30 mouse cellular contexts compared by ENCODE assay signal in the genomic region with DNA sequence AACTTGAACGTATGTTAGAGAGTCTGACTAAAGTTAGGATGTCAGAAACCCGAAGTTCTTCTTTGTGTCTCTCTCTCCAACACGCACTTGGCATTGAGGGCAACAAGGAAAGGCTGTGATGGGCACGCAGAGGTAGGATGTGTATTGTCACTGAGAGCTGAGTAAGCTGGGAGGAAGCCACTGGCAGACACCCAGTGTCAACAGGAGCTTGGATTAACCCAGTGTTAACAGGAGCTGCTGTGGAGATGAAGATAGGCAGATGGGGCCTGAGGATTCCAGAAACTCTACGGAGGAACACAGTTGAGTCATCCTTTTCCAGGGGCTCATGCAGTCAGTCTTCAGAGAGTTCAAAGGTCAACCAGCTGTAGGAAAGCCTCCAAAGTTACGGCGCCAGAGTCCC.
DNase-seq lines count a peak whose midpoint lies in the region; ATAC-seq lines count a peak whose summit lies in the region.
"Had no signal": no experiment of that assay in that cellular context is flagged by ENCODE, and none has a peak within 500 bp of the region (broad histone marks: within the 10 kb centered on the region; RNA-seq: fewer than 3 reads in every experiment).

No protein-coding gene starts in this region.

- no peaks in the 10 kb centered on the region for H3K27me3 ChIP-seq in heart, embryonic 14.5 days (ENCODE audit: control insufficient read depth, insufficient read depth, low read length)
- no peaks in the 10 kb centered on the region for H3K27me3 ChIP-seq in heart, embryonic 11.5 days (ENCODE audit: control insufficient read depth, insufficient read depth, low read length)
- H3K27me3 ChIP-seq in forebrain, embryonic 14.5 days (replicated peaks; ENCODE audit: control insufficient read depth, insufficient read depth, low read length) = no peaks in the 10 kb centered on the region
- H3K27me3 ChIP-seq: embryonic facial prominence, embryonic 12.5 days; neural tube, embryonic 13.5 days had no signal

- no peaks in the 10 kb centered on the region for H3K36me3 ChIP-seq in heart, embryonic 14.5 days (ENCODE audit: control insufficient read depth, insufficient read depth, low read length)
- no peaks in the 10 kb centered on the region for H3K36me3 ChIP-seq in heart, embryonic 11.5 days (ENCODE audit: control insufficient read depth, insufficient read depth, low read length)
- H3K36me3 ChIP-seq in forebrain, embryonic 14.5 days (ENCODE audit: control insufficient read depth, insufficient read depth, low read length) = no peaks in the 10 kb centered on the region
- H3K36me3 ChIP-seq: embryonic facial prominence, embryonic 12.5 days; midbrain, embryonic 13.5 days; neural tube, embryonic 13.5 days had no signal

- H3K9me3 ChIP-seq in heart, embryonic 14.5 days (ENCODE audit: control insufficient read depth, low read length) = no peaks in the 10 kb centered on the region
- H3K9me3 ChIP-seq in heart, embryonic 11.5 days (replicated peaks; ENCODE audit: control insufficient read depth, low read length) = no peaks in the 10 kb centered on the region
- no peaks in the 10 kb centered on the region for H3K9me3 ChIP-seq in forebrain, embryonic 14.5 days (replicated peaks; ENCODE audit: control insufficient read depth, low read length)
- H3K9me3 ChIP-seq: embryonic facial prominence, embryonic 12.5 days; midbrain, embryonic 13.5 days; neural tube, embryonic 13.5 days had no signal

- peak; percentile 17 to 32 for DNase-seq in cerebellum, postnatal 10 days
- no peak for DNase-seq in cerebellum, adult 9-11 months
- peak; percentile 15 for DNase-seq in kidney, postnatal 10 days
- DNase-seq in kidney, postnatal 4 days = no peak
- DNase-seq in forebrain, embryonic 14.5 days (ENCODE audit: low spot score) = no peak
- DNase-seq in left cerebral cortex, postnatal 14 days (ENCODE audit: low spot score in 2 of 2) = no peak
- DNase-seq: adrenal gland, postnatal 25 days; cerebellum, adult 18-20 months; cerebellum, postnatal 36 days; forebrain, postnatal 0 days; gastrocnemius, postnatal 10 days; kidney, adult 9 months; kidney, postnatal 36 days; liver; lung, adult 2 months; lung, postnatal 10 days; right cerebral cortex, postnatal 4 days; thymus, adult 18-20 months; thymus, postnatal 36 days had no signal

- ATAC-seq in heart, embryonic 14.5 days (ENCODE audit: insufficient number of reproducible peaks, insufficient read depth, low FRiP score, low read depth) = peak; percentile 50; the same call in 1 of the 2 replicates
- no peak for ATAC-seq in heart, embryonic 11.5 days (replicated peaks; ENCODE audit: insufficient number of reproducible peaks, low FRiP score, low TSS enrichment)
- no peak for ATAC-seq in forebrain, embryonic 14.5 days
- ATAC-seq: CD4-positive, CD25-positive, alpha-beta regulatory T cell, adult 4 months; forebrain, postnatal 0 days; intestine, postnatal 0 days; midbrain, embryonic 13.5 days had no signal

- intact Hi-C loops in left cerebral cortex, postnatal 14 days (cut with DNase I) = no loop called here

- H3K4me1 ChIP-seq in heart, embryonic 14.5 days (ENCODE audit: control insufficient read depth in 2 of 2, insufficient read depth in 2 of 2, low read length in 2 of 2) = peaks cover 0 to 4% of the 10 kb centered on the region in 2 experiments; a peak in 1 of 4 replicates
- no peaks in the 10 kb centered on the region for H3K4me1 ChIP-seq in heart, embryonic 11.5 days (ENCODE audit: control insufficient read depth, insufficient read depth, low read length)
- H3K4me1 ChIP-seq in forebrain, embryonic 14.5 days (ENCODE audit: control insufficient read depth, insufficient read depth, low read length) = no peaks in the 10 kb centered on the region
- H3K4me1 ChIP-seq: embryonic facial prominence, embryonic 12.5 days had no signal

- H3K9ac ChIP-seq in heart, embryonic 14.5 days (ENCODE audit: low read length) = no peak overlapping the region
- H3K9ac ChIP-seq in heart, embryonic 11.5 days (ENCODE audit: low read depth, low read length) = no peak overlapping the region
- no peak overlapping the region for H3K9ac ChIP-seq in forebrain, embryonic 14.5 days (ENCODE audit: low read length)
- H3K9ac ChIP-seq: embryonic facial prominence, embryonic 12.5 days; forebrain, postnatal 0 days; hindbrain, embryonic 14.5 days; liver, embryonic 14.5 days; midbrain, embryonic 13.5 days; neural tube, embryonic 13.5 days had no signal

- H3K27ac ChIP-seq in heart, embryonic 14.5 days (replicated peaks in 1 of 2; ENCODE audit: control insufficient read depth in 1 of 2, insufficient read depth in 1 of 2, low read depth in 2 of 2, low read length in 2 of 2) = no peak overlapping the region
- H3K27ac ChIP-seq in heart, embryonic 11.5 days (ENCODE audit: low read depth, low read length) = no peak overlapping the region
- no peak overlapping the region for H3K27ac ChIP-seq in forebrain, embryonic 14.5 days (ENCODE audit: low read depth, low read length)
- H3K27ac ChIP-seq: embryonic facial prominence, embryonic 12.5 days; hindbrain, embryonic 14.5 days; liver, embryonic 14.5 days; macrophage; midbrain, embryonic 13.5 days; neural tube, embryonic 13.5 days; stomach, postnatal 0 days had no signal

- WGBS in heart, embryonic 14.5 days = 58% methylated on average over 7 of the region's 7 CpGs
- WGBS in heart, embryonic 11.5 days (ENCODE audit: insufficient replicate concordance) = 59% methylated on average over 7 of the region's 7 CpGs
- WGBS in forebrain, embryonic 14.5 days = 88% methylated on average over 7 of the region's 7 CpGs

- H3K4me2 ChIP-seq in heart, embryonic 14.5 days (ENCODE audit: low read length) = no peak overlapping the region
- H3K4me2 ChIP-seq in heart, embryonic 11.5 days = no peak overlapping the region
- no peak overlapping the region for H3K4me2 ChIP-seq in forebrain, embryonic 14.5 days (ENCODE audit: low read length)
- H3K4me2 ChIP-seq: embryonic facial prominence, embryonic 12.5 days; hindbrain, embryonic 14.5 days; midbrain, embryonic 13.5 days; neural tube, embryonic 13.5 days had no signal

- no peak overlapping the region for H3K4me3 ChIP-seq in heart, embryonic 14.5 days (ENCODE audit: control insufficient read depth in 1 of 2, insufficient read depth in 1 of 2, low read depth in 1 of 2, low read length in 2 of 2)
- H3K4me3 ChIP-seq in heart, embryonic 11.5 days (ENCODE audit: low read depth, low read length) = no peak overlapping the region
- H3K4me3 ChIP-seq in forebrain, embryonic 14.5 days (ENCODE audit: low read depth, low read length) = no peak overlapping the region
- H3K4me3 ChIP-seq: embryonic facial prominence, embryonic 12.5 days; midbrain, embryonic 13.5 days; neural tube, embryonic 13.5 days had no signal

Comparison
In these comparisons a context has a peak if more than half of its experiments do, and no peak if none do; other contexts are left out.
1. DNase-seq: peak in cerebellum, postnatal 10 days (2 of 2) and kidney, postnatal 10 days (single experiment); none in cerebellum, adult 9-11 months (single experiment), kidney, postnatal 4 days (0 of 2), forebrain, embryonic 14.5 days (single experiment) and left cerebral cortex, postnatal 14 days (0 of 2).